Mouse (Mus musculus): ENCODE measurements at regions not wholly inside any gene's neighbourhood (a gene's known extent, or its start where the extent isn't known, plus 50 kb on each side); places are given as distances from the start of the nearest gene placed in this dataset.

GRCm38 (mm10) chr12:29368107-29368819 lies 159.9 kb upstream of the Myt1l start:
- no peak for TF ChIP-seq POLR2A (IDR thresholded peaks at IDR 0.05; ENCODE audit: low read depth, low read length)
- TF ChIP-seq CTCF (IDR thresholded peaks at IDR 0.05; ENCODE audit: borderline replicate concordance, insufficient read depth, low read length), result no peak
- H3K27ac ChIP-seq (ENCODE audit: insufficient read depth, low read length), result no peak overlapping the region

GRCm38 (mm10) chr12:29368820-29369175 lies 159.4 kb upstream of the Myt1l start:
- Histone ChIP-seq H3K4me1 (ENCODE audit: control insufficient read depth, insufficient read depth, low read length) (no peaks in the 10 kb centered on the region), H3K27ac (ENCODE audit: insufficient read depth, low read length) (no peak overlapping the region), H3K4me3 (ENCODE audit: insufficient read depth, low read length) (no peak overlapping the region)
- no peak for TF ChIP-seq CTCF (IDR thresholded peaks at IDR 0.05; ENCODE audit: borderline replicate concordance, insufficient read depth, low read length)
- no peak for TF ChIP-seq POLR2A (IDR thresholded peaks at IDR 0.05; ENCODE audit: low read depth, low read length)

More at GRCm38 (mm10) chr12:29368107-29368819, 159.9 kb upstream of the Myt1l start:
- Histone ChIP-seq H3K4me3 (ENCODE audit: insufficient read depth, low read length) (no peak overlapping the region), H3K4me1 (ENCODE audit: control insufficient read depth, insufficient read depth, low read length) (no peaks in the 10 kb centered on the region)

GRCm38 (mm10) chr12:29391756-29392155 lies 136.4 kb upstream of the Myt1l start:
- no peak overlapping the region for H3K4me3 ChIP-seq (ENCODE audit: insufficient read depth, low read length)
- no peaks in the 10 kb centered on the region for H3K4me1 ChIP-seq (ENCODE audit: control insufficient read depth, insufficient read depth, low read length)
- TF ChIP-seq POLR2A (IDR thresholded peaks at IDR 0.05; ENCODE audit: low read depth, low read length) (no peak), CTCF (IDR thresholded peaks at IDR 0.05; ENCODE audit: borderline replicate concordance, insufficient read depth, low read length) (no peak)
- no peak overlapping the region for H3K27ac ChIP-seq (ENCODE audit: insufficient read depth, low read length)

GRCm38 (mm10) chr12:29394271-29394670 lies 133.9 kb upstream of the Myt1l start:
- Histone ChIP-seq H3K27ac (ENCODE audit: insufficient read depth, low read length) (no peak overlapping the region), H3K4me1 (ENCODE audit: control insufficient read depth, insufficient read depth, low read length) (no peaks in the 10 kb centered on the region), H3K4me3 (ENCODE audit: insufficient read depth, low read length) (no peak overlapping the region)
- no peak for TF ChIP-seq CTCF (IDR thresholded peaks at IDR 0.05; ENCODE audit: borderline replicate concordance, insufficient read depth, low read length)
- no peak for TF ChIP-seq POLR2A (IDR thresholded peaks at IDR 0.05; ENCODE audit: low read depth, low read length)

GRCm38 (mm10) chr12:29394881-29395280 lies 133.3 kb upstream of the Myt1l start:
- no peak for TF ChIP-seq POLR2A (IDR thresholded peaks at IDR 0.05; ENCODE audit: low read depth, low read length)
- no peak for TF ChIP-seq CTCF (IDR thresholded peaks at IDR 0.05; ENCODE audit: borderline replicate concordance, insufficient read depth, low read length)
- Histone ChIP-seq H3K4me1 (ENCODE audit: control insufficient read depth, insufficient read depth, low read length) (no peaks in the 10 kb centered on the region), H3K27ac (ENCODE audit: insufficient read depth, low read length) (no peak overlapping the region), H3K4me3 (ENCODE audit: insufficient read depth, low read length) (no peak overlapping the region)

- Histone ChIP-seq H3K4me1 (ENCODE audit: control insufficient read depth, insufficient read depth, low read length) (no peaks in the 10 kb centered on the region), H3K27ac (ENCODE audit: insufficient read depth, low read length) (no peak overlapping the region), H3K4me3 (ENCODE audit: insufficient read depth, low read length) (no peak overlapping the region)
- TF ChIP-seq POLR2A (IDR thresholded peaks at IDR 0.05; ENCODE audit: low read depth, low read length) (no peak), CTCF (IDR thresholded peaks at IDR 0.05; ENCODE audit: borderline replicate concordance, insufficient read depth, low read length) (no peak)
Measured at GRCm38 (mm10) chr12:29395401-29395982, 132.7 kb upstream of the Myt1l start.

- H3K4me1 ChIP-seq (ENCODE audit: control insufficient read depth, insufficient read depth, low read length), result no peaks in the 10 kb centered on the region
- no peak overlapping the region for H3K4me3 ChIP-seq (ENCODE audit: insufficient read depth, low read length)
- TF ChIP-seq CTCF (IDR thresholded peaks at IDR 0.05; ENCODE audit: borderline replicate concordance, insufficient read depth, low read length) (no peak), POLR2A (IDR thresholded peaks at IDR 0.05; ENCODE audit: low read depth, low read length) (no peak)
- H3K27ac ChIP-seq (ENCODE audit: insufficient read depth, low read length), result no peak overlapping the region
Measured at GRCm38 (mm10) chr12:29404434-29404833, 123.8 kb upstream of the Myt1l start.

- TF ChIP-seq POLR2A (IDR thresholded peaks at IDR 0.05; ENCODE audit: low read depth, low read length) (no peak), CTCF (IDR thresholded peaks at IDR 0.05; ENCODE audit: borderline replicate concordance, insufficient read depth, low read length) (no peak)
- no peak overlapping the region for H3K27ac ChIP-seq (ENCODE audit: insufficient read depth, low read length)
Measured at GRCm38 (mm10) chr12:29409336-29410055, 118.7 kb upstream of the Myt1l start.

GRCm38 (mm10) chr12:29433936-29434335 lies 94.2 kb upstream of the Myt1l start:
- Histone ChIP-seq H3K4me1 (ENCODE audit: control insufficient read depth, insufficient read depth, low read length) (no peaks in the 10 kb centered on the region), H3K27ac (ENCODE audit: insufficient read depth, low read length) (no peak overlapping the region), H3K4me3 (ENCODE audit: insufficient read depth, low read length) (no peak overlapping the region)
- no peak for TF ChIP-seq CTCF (IDR thresholded peaks at IDR 0.05; ENCODE audit: borderline replicate concordance, insufficient read depth, low read length)

More at GRCm38 (mm10) chr12:29409336-29410055, 118.7 kb upstream of the Myt1l start:
- Histone ChIP-seq H3K4me1 (ENCODE audit: control insufficient read depth, insufficient read depth, low read length) (no peaks in the 10 kb centered on the region), H3K4me3 (ENCODE audit: insufficient read depth, low read length) (no peak overlapping the region)

Data from embryonic fibroblast, embryonic 13.5 days (primary cell).